Mouse (Mus musculus): Measurements from ENCODE around the gene Rnf187. TPM values are rescaled to one million over a fixed set of nuclear protein-coding genes. Genes with fewer than 3 reads are reported as not detected.

The Rnf187 gene
- total RNA-seq, 2 experiments from 2014 or later, result 453 to 458 TPM

DNA sequence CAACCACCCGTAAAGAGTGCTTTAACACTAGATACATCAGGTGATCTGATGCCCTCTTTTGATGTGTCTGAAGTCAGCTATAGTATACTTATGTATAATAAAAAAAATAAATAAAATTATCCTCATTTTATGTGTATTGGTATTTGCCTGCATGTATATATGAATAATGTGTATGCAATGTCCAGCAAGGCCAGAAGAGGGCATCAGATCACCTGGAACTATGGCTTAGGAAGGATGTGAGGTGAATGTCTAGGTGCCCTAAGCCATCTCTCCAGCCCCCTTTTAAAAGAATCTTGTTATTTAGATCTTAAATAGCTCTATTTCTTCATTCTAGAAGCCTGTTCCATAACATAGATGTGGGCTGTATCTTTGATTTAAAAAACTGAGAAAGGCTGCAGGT lies 28.6 kb upstream of the Rnf187 start:
- DNase-seq (ENCODE audit: low spot score in 2 of 2), result no peak

DNA sequence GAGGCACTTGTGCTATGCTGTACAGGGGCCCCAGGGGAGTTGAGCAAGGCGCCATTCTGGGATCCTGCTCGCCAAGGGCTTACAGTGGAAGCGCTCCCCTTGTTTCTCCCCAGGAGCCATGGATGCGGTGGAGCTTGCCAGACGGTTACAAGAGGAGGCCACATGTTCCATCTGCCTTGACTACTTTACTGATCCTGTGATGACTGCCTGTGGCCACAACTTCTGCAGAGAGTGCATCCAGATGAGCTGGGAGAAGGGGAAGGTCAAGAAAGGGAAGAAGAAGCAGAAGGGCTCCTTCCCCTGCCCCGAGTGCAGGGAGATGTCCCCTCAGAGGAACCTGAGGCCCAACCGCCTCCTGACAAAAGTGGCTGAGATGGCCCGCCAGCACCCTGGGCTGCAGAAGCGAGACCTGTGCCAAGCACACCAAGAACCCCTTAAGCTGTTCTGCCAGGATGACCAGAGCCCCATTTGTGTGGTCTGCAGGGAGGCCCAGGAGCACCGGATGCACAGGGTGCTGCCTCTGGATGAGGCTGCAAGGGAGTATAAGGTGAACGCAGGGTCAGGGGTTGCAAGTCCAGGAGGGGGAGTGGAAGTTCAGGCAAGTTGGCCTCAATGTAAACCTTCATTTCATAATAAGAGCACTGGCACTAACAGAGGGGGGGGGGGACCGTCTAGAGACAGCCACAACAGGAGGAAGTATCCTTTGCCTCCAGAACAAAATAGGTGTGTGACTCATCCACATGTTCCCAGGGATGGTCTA lies 26.5 kb upstream of the Rnf187 start:
- DNase-seq (ENCODE audit: low spot score in 2 of 2), result no peak

DNA sequence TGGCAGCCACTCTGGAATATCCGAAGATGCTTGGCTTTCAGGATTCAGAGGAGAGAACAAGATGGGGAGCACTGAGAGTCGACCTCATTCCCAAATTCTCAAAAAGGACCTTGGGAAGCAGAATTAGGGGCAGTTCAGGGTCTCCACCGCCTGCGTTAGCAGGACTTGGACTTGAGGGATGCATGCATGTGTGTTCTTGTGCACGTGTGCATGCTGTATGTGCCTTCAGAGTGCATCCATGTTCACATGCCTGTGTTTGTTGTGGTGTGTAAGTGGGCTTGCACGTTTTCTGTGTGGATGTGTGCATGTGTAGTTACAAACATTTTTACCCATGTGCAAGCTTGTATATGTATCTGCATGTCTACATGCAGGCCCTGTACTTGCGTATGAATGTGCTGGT lies 25.5 kb upstream of the Rnf187 start:
- no peak for DNase-seq (ENCODE audit: low spot score in 2 of 2)

DNA sequence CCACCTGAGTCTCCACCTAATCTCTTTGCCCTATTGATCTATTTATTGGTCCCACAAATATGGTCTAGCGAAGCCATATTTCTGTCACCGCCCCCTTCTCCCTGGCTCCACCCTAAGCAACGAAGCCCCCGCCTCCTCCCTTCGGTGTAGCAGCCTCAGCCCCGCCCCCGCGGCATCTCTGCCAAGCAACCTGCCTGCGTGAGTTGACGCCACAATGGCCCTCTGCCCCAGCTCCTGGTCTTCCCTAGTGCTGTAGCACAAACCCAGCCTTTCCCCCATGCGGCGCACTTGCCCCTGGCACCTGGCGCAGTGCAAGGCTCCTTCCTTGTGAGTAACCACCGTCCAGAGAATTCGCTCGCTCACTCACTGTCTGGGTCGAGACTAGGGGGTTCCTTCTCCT lies 24.8 kb upstream of the Rnf187 start:
- DNase-seq (ENCODE audit: low spot score in 2 of 2), result peak in 1 of 2 experiments; percentile 48

DNA sequence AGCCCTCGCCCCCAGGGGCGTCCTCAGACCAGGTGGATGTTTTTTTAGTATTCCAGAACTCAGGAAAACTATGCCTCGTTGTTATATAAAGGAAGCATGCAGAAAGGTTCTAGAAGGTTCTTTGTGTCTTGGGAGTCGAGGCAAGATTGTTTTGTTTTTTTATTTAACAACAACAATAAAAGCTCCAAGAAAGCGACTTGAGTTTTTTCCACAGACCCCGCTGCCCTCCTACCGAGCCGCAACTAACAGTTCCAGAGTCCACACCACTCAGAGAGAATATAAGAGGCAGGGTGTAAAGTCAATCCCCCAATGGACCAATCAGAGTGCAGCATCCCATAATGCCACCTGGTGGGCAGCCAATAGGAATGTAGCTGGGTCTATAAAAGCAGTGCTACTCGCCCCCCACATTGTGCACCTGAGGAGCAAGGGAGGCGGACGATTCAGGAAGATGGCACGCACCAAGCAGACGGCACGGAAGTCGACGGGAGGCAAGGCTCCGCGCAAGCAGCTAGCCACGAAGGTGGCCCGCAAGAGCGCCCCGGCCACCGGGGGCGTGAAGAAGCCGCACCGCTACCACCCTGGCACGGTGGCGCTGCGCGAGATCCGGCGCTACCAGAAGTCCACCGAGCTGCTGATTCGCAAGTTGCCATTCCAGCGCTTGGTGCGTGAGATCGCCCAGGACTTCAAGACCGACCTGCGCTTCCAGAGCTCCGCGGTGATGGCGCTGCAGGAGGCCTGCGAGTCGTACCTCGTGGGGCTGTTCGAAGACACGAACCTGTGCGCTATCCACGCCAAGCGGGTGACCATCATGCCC lies 22.9 kb upstream of the Rnf187 start:
- DNase-seq (ENCODE audit: low spot score in 2 of 2), result peak in 1 of 2 experiments; percentile 36

DNA sequence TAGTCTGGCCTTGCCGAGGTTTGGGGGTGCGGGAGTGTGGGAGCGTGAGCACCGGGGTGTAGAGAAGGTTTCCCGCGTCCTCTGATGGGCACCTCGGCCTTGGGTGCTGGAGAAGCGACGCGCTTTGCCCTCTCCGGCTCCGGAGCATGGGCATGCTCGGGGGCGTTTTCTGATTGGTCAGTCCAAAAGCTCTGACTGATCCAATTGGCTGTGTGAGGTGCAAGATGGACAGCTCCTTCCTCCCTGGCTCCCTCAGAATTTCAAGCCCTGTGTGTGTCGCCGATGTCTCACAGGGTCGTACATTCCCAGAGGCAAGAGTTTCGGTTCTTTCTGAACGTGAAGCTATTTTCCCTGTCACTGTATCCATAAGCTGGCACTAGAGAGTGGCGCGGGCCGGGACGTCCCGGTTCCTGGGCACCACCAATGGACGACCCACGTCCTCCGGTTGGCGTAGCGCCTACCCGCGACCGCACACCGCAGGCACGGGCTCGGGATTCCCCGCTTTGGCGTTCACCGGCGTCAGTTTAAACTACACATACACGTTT lies 21.3 kb upstream of the Rnf187 start:
- peak; percentile 74 to 78 for DNase-seq (ENCODE audit: low spot score in 2 of 2)

DNA sequence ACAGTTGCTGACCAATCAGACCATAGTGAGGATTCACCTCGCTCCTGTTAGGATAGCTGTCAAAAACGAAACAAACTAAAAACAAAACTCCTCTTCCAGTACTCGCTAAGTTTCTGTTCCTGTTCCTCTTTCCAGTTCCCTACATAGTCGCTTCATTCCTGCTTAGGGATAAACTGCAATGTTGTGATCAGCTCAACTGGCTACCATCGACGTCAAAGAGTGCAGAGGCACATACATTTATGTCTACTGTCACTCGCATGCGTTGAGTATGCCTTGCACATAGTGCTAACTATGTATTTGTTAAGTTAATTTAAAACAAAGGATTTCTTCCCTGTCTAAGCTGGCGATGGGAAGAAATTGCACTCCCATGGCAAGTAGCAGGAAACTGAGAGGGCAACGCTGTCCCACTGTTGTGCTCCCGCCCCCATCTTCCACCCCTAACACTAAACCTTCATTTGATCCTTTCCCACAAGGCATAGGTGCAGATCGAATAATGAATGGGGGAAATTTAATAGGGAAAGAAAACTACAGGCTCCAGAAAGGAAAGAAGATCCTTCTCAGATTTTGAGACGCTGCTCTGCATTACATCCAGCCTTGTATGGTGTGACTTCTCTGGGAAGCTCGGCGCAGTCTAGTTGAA lies 20.6 kb upstream of the Rnf187 start:
- DNase-seq (ENCODE audit: low spot score in 2 of 2), result no peak

DNA sequence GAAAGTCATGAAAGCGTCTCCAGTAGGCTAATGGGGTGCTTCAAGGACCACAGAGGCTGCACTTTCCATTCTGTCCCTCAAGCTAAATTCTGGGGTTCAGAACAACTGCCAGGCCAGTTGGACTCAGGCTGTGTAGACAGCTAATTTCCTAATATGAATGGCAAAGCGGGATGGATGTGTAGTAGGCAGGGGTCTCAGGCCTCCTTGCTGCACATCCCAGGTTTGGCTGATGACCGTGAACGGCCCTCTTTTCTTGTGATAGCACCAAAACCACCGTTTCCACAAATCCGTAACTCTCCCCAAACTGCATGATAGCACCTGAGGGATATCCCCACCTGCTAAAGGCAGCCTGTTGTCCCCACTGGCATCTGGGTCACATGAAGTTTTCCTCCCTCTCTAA lies 19.8 kb upstream of the Rnf187 start:
- DNase-seq (ENCODE audit: low spot score in 2 of 2), result no peak

DNA sequence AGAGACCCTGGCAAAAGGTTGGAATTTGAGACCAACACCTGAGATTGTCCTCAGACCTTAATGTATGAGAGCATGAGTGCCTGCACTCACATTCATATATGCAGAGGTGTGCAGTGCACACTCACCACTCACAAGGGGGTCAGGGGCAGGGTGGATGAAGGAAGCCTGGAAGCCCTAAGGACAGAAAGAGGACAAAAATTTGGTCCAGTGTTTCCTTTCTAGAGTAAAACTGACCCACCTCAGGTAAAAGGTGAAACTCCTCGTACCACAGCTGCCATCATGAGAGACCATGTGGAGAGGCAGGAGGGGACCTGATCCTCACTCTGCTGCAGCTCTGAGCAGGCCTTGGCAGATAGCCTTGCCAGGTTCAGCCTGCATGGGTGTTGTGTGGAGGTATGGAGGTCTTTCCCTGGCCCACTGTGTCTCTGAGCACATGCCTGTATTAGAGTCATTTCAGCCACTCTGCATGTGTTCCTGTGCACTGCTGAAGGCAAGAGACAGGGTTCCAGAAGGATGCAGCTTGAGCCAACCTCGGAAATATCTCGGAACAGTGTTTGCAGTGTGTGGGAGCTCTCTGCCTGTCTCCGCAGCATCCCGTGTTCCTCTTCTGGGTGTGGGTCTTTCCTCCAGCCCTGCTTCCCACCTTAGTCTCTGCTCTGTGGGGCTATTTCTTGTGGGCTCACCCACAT lies 18.7 kb upstream of the Rnf187 start:
- no peak for DNase-seq (ENCODE audit: low spot score in 2 of 2)

DNA sequence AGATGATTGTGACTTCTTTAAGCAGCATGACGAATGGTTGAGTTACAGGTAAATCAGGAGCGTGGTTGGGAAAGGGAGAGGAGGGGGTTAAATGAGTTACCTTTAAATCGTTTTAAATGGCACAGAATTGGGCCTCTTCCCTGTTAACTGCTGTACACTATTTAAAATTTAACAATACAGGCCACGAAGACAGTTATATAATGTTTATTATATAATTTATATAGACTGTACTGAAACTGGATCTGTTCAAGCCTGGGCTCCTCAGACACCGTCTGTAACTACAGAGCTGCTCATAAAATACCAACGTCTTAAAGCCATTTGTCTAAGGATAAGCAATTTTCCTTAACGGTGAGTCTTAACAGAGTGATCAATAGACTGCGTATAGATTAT lies 17.1 kb upstream of the Rnf187 start:
- no peak for DNase-seq (ENCODE audit: low spot score in 2 of 2)

DNA sequence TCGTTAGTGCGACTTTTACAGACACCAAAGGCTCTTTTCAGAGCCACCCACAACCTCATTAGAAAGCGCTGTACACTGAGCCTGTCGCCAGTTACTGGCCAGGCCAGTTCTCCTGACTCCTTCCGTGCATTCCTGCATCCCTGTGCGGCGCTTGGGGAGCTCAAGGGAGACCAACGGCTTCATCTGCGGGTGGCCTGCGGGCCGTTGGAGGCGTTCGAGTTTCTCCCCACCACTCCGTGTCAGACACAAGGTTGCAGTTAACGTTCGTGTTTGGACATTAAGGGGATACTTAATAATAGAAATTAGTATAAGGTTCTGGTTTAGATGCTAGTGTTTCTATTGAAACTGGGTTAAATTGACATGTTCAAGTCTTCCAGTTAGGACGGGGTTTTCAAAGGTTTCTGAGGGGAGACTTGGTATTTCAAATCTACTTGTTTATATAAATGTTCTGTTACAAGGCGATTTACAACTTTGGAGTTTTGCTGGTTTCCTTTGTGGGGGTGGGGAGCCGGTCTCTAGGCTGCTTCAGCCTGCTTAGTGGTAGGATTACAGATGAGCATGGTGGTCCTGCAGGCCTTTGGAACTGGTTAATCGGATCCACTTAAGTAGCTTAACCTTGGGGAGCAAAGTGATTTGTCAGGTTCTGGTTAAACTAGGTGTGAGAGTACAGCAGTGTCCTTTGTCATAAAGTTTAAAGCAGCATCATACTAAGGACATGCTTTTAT lies 16.6 kb upstream of the Rnf187 start:
- DNase-seq (ENCODE audit: low spot score in 2 of 2), result no peak

DNA sequence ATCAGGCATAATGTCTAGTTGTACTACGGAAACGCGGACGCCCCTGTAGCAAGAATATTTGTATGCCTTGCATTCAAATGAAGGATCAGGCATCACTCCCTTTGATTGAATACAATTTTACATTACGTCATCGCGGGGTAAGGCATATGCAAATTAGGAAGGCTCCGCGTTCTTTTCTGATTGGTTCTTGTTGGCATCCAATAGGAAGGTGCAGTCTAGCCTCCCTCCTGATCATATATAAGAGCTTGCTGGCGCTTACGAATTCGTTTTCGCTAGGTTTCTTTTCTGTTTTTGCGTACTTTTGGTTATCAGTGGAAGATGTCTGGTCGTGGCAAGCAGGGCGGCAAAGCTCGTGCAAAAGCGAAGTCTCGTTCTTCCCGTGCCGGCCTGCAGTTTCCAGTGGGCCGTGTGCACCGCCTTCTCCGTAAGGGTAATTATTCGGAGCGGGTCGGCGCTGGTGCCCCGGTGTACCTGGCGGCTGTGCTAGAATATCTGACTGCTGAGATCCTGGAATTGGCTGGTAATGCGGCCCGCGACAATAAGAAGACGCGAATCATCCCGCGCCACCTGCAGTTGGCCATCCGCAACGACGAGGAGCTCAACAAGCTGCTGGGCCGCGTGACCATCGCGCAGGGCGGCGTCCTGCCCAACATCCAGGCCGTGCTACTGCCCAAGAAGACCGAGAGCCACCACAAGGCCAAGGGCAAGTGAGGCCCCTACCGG lies 15.9 kb upstream of the Rnf187 start, which contains the start of the genes Hist3h2a and Trim17:
TSS of gene Hist3h2a (plus strand) at position 266 of the 723 bp plus-strand sequence.
TSS of gene Trim17 (plus strand) at position 266 of the 723 bp plus-strand sequence.
- DNase-seq (ENCODE audit: low spot score in 2 of 2), result peak; percentile 84 to 88

DNA sequence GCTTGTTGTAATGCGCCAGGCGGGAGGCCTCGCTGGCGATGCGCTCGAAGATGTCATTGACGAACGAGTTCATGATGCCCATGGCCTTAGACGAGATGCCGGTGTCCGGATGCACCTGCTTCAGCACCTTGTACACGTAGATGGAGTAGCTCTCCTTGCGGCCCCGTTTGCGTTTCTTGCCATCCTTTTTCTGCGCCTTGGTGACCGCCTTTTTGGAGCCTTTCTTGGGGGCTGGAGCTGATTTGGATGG lies 15.4 kb upstream of the Rnf187 start:
- peak in 1 of 2 experiments; percentile 81 for DNase-seq (ENCODE audit: low spot score in 2 of 2)

DNA sequence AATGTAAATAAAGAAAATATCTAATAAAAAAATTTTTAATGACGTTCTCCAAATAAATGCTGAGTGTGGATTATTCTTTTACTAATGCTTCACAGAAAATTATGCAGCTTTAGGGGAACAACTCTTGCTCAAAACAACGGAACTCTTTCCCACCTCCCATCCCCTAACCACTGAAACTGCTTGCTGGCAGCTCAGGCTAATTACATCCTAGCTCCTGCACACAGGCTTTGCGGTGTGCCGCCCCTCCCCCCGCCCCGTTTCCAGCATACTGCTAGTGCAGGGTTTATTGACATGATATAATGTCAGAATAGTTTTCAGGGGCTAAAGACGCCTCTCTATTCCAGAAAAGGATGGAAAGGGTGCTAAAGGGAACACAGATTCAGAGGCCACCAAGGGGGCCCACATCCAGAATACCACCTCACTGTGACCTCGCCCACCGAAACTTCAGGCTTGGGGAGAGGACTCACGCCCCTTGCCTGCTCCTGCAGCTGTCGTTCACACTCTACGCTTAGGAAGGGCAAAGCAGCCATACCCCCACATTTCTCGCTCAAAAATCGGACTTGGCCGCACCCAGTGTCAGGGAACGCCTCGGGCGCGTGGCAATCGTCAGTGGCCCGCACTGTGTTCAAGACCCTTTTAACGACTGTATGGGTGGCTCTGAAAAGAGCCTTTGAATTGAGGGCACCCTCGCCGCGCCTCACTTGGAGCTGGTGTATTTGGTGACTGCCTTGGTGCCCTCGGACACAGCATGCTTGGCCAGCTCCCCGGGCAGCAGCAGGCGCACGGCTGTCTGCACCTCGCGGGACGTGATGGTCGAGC lies 14.8 kb upstream of the Rnf187 start:
- DNase-seq (ENCODE audit: low spot score in 2 of 2), result peak; percentile 42 to 49

DNA sequence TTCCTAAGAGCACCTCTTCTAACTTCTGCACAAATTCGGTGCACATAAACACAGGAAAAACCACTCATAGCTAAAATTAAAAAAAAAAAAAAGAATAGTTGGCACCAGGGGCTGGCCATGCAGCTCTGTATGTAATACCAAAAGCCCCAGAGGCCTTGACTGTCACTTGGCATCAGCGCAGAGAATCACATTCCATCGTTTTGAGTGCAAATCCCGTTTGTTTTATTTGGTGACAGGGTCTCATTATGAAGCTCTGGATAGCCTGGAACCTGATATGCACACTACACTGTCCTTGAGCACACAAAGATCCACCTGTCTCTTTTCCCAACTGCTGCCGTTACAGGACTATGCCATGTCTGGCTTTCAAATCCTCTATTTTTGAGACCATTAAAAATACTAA lies 12.5 kb upstream of the Rnf187 start:
- no peak for DNase-seq (ENCODE audit: low spot score in 2 of 2)

DNA sequence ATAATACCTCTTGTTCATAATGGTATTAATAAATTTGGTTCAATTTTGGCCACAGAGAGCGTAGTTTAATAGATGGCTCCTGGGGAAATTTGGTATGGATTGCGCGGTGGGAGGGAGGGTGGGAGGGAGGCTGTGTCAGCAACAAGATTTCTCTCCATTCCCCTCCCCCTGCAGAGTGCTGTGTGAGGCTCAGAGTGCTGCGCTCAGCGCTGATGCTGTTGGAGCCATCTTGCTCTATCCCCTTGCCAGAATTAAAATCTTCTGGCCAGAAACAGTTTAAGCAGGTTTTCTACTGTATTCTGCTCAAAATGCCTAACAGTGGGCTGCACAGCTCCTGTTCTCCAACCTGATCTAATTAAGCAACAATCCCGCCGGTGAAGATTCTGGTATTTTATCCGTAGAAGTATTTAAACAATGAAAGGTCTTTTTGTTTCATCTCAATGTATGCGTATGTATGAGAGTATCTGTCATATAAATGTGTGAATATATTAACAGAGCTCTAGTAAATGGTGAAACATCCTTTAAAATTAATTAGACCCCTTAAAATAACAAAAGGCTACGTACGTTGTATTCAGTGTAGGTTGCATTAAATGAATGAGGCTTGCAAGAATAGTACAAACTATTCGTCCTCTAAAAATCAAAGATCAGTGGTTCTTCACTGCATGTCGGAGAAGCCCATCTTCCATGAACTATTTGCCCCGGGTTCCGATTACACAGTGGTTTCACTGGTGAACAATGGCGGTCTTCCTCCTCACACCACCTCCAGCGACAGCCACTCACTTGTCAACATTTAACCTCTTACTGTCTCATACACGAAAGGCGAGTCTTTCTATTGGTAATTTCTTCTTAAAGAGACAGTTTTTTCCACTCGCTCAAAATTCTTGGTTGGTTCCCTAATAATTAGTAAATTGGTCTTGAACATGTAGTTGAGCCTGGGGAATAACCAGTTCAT lies 11.0 kb upstream of the Rnf187 start:
- peak; percentile 46 to 64 for DNase-seq (ENCODE audit: low spot score in 2 of 2)

DNA sequence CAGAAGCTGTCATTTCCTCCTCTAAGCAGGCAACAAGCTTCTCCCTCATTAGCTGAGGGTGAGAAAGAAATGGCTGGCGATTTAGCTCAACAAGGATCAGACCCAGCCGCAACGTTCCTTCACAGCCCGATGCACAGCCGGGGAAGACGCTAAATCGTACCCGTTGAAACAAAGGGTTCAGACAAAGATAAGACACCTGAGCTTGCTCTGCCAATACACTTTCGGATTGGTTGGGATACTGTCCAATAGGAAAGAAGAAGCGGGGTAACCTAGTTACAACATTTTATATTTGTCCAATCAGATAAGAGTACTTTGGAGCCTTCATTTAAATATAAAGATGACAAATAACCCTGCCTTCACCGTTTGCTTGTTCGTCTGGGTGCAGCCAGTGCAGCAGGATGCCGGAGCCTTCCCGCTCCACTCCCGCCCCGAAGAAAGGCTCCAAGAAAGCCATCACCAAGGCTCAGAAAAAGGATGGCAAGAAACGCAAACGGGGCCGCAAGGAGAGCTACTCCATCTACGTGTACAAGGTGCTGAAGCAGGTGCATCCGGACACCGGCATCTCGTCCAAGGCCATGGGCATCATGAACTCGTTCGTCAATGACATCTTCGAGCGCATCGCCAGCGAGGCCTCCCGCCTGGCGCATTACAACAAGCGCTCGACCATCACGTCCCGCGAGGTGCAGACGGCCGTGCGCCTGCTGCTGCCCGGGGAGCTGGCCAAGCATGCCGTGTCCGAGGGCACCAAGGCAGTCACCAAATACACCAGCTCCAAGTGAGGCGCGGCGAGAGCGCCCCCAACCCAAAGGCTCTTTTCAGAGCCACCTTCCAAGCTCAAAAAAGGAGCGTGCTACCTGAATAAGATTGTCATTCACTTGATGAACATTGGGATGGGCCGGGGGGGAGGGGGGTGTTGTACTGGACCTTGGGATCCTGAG lies 10.1 kb upstream of the Rnf187 start, which contains the start of gene Hist3h2ba:
TSS of gene Hist3h2ba (plus strand) at position 379 of the 938 bp plus-strand sequence.
- DNase-seq (ENCODE audit: low spot score in 2 of 2), result peak; percentile 72 to 78

All from layer of hippocampus, postnatal 10 days (tissue).